Mouse (Mus musculus): ENCODE data around the gene Kcna4. TPM values are rescaled to one million over a fixed set of nuclear protein-coding genes. Genes with fewer than 3 reads are reported as not detected.

The Kcna4 gene
- under 0.01 and 0.01 TPM in 2 replicates for polyA plus RNA-seq (2012; rRNA removed)

DNA sequence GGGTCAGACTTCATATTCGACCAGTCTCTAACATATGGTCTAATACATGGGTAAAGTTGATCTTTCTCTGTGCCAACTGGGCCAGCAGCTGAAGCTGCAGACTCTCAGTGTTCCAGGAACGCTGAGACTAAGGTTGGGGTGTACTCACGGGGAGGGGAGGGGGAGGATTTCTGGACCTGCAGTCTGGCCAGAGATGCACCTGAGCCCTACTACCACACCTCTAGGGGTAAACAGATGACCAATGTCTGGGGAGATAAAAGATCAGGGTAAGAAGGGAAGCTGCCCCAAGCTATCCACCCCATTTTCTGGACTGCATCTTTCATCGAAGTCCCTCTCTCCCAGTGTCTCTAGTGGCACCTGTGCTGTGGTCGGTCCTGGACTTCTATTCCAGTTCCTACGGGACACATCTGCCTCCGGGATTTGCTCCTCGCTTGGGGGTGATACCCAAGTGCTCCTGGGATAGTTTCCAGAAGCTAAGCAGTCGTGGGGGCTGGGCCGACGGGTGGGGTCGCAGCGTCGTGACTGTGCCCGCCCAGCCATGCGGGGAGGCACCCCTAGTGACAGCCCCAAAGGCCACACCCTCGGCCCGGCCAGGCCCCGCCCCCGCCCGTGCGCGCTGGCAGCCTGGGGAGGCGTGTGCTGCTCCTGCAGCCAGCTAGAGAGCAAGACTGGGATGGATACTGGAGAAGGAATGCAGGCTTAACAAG is at the start of gene Kcna4:
TSS of gene Kcna4 (plus strand) at position 650 of the 707 bp plus-strand sequence.

Other genes starting within 250 kb of the Kcna4 start
- gene Fshb, start 231.0 kb upstream of the Kcna4 start, polyA plus RNA-seq (2012; rRNA removed) = not detected in 2 replicates